Mouse (Mus musculus) myocyte (in vitro differentiated cells): ENCODE data around the gene Rer1.

ENCODE experiments used
- E2F4 ChIP-seq: IDR thresholded peaks from one replicate; pipeline ENCODE4 v1.6.1; 2011; ENCODE audit warnings: mild to moderate bottlenecking, control low read depth, moderate library complexity; ENCODE audit not compliant: insufficient read depth
- MYOG ChIP-seq, 3 experiments: IDR thresholded peaks; one replicate each; pipeline ENCODE4 v1.6.1; 2011; ENCODE audit warnings: control low read depth in 2 of 3, low read depth in 2 of 3, mild to moderate bottlenecking in 2 of 3; ENCODE audit not compliant: insufficient read length in 2 of 3, control insufficient read depth in 1 of 3, insufficient read depth in 1 of 3
- POLR2A ChIP-seq: IDR thresholded peaks from one replicate; pipeline ENCODE4 v1.6.1; 2011; ENCODE audit warnings: low read depth, mild to moderate bottlenecking, control low read depth, moderate library complexity; ENCODE audit not compliant: insufficient read length
- POLR2AphosphoS2 ChIP-seq: IDR thresholded peaks from one replicate; pipeline ENCODE4 v1.6.1; 2011; ENCODE audit warnings: low read depth, control low read depth; ENCODE audit not compliant: insufficient read length
- SRF ChIP-seq: IDR thresholded peaks from one replicate; pipeline ENCODE4 v1.6.1; 2011; ENCODE audit warnings: low read depth; ENCODE audit not compliant: control insufficient read depth, insufficient read length
- TCF12 ChIP-seq: IDR thresholded peaks from one replicate; pipeline ENCODE4 v1.6.1; 2011; ENCODE audit warnings: mild to moderate bottlenecking, control low read depth; ENCODE audit not compliant: poor library complexity, insufficient read depth, severe bottlenecking
- USF1 ChIP-seq: IDR thresholded peaks from one replicate; pipeline ENCODE4 v1.6.1; 2011; ENCODE audit warnings: low read depth, mild to moderate bottlenecking, control low read depth, moderate library complexity

DNA sequence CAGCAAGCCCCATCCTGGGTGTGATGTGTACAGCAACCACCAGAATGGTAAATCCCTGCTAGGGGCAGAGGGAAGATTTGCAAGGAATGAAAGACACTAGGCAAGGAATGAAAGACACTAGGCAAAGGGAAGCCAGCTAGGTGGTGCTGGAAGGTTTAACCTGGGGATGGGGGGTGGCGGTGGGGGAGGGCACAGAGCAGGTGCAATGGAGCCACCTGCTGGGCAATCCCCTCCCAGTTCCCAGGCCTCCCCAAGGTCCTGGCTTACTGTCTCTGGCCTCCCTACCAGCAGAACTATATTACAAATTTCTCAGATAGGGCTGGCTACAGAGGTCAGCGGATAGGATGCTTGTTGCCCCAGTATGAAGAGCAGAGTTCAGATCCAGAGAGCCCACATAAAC, 21.7 kb downstream of the Rer1 start:
- no peak for TF ChIP-seq USF1
- no peak for TF ChIP-seq E2F4
- no peak for TF ChIP-seq TCF12
- no peak for TF ChIP-seq POLR2A
- TF ChIP-seq POLR2AphosphoS2 = no peak
- no peak for TF ChIP-seq MYOG (IDR thresholded peaks at IDR 0.05; ENCODE audit: control insufficient read depth in 1 of 3, insufficient read depth in 1 of 3, insufficient read length in 2 of 3, low read depth in 2 of 3)
- TF ChIP-seq SRF = no peak
